In the genomic region with DNA sequence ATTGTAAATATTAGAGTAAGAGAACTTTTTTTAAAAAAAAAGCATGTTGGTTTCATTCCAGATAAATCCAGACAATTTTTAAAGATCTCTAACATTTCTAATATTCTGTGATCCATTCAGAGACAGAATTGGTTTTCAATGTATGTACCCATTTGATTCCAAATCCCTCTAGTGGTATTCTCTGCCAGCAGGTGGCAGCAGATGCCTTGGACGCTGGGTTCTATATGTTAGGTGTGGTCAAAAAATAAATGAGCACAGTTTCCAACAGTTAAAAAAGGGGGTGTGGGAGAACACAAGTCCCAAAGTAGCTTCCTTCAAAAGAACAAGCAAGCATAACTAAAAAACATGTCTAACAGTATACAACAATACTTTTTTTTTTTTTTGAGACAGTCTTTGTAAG, we compare ENCODE assay signal across 10 mouse cellular contexts. TPM values are rescaled to one million over a fixed set of nuclear protein-coding genes. Genes with fewer than 3 reads are reported as not detected.
A peak's percentile ranks its signal among the peaks of the same experiment; 100 is the strongest.
DNase-seq lines count a peak whose midpoint lies in the region; ATAC-seq lines count a peak whose summit lies in the region.
"Had no signal": no experiment of that assay in that cellular context is flagged by ENCODE, and none has a peak within 500 bp of the region (broad histone marks: within the 10 kb centered on the region; RNA-seq: fewer than 3 reads in every experiment).

No protein-coding gene starts in this region.

- no peak overlapping the region for H3K4me3 ChIP-seq in hindbrain, embryonic 10.5 days
- no peak overlapping the region for H3K4me3 ChIP-seq in hindbrain, embryonic 16.5 days (ENCODE audit: low read length)
- no peak overlapping the region for H3K4me3 ChIP-seq in forebrain, embryonic 16.5 days (replicated peaks; ENCODE audit: low read length)
- H3K4me3 ChIP-seq: embryonic facial prominence, embryonic 12.5 days; limb, embryonic 12.5 days had no signal

- H3K9me3 ChIP-seq in hindbrain, embryonic 10.5 days: no peaks in the 10 kb centered on the region
- no peaks in the 10 kb centered on the region for H3K9me3 ChIP-seq in hindbrain, embryonic 16.5 days (ENCODE audit: control insufficient read depth, low read length)
- no peaks in the 10 kb centered on the region for H3K9me3 ChIP-seq in forebrain, embryonic 16.5 days (ENCODE audit: control insufficient read depth, low read length)
- H3K9me3 ChIP-seq: embryonic facial prominence, embryonic 12.5 days; limb, embryonic 12.5 days had no signal

- H3K27me3 ChIP-seq in hindbrain, embryonic 10.5 days (ENCODE audit: insufficient read depth, poor library complexity, severe bottlenecking): no peaks in the 10 kb centered on the region
- H3K27me3 ChIP-seq in hindbrain, embryonic 16.5 days (replicated peaks; ENCODE audit: control insufficient read depth, insufficient read depth, low read length): no peaks in the 10 kb centered on the region
- no peaks in the 10 kb centered on the region for H3K27me3 ChIP-seq in forebrain, embryonic 16.5 days (replicated peaks; ENCODE audit: control insufficient read depth, insufficient read depth, low read length)
- H3K27me3 ChIP-seq: embryonic facial prominence, embryonic 12.5 days; limb, embryonic 12.5 days had no signal

- DNase-seq in hindbrain, embryonic 10.5 days (ENCODE audit: low spot score): peak; percentile 33
- peak; percentile 56 for DNase-seq in urinary bladder, postnatal 14 days (ENCODE audit: low spot score)
- DNase-seq in urinary bladder, postnatal 4 days (ENCODE audit: low spot score in 2 of 2): no peak
- peak; percentile 33 for DNase-seq in cerebellum, adult 8-10 months
- DNase-seq in left cerebral cortex, postnatal 10 days (ENCODE audit: extremely low spot score in 1 of 2, low spot score in 2 of 2): peak; percentile 43 to 48
- peak; percentile 70 to 78 for DNase-seq in right cerebral cortex, postnatal 10 days (ENCODE audit: low spot score in 2 of 2)

- peaks cover 44% of the 10 kb centered on the region for H3K4me1 ChIP-seq in hindbrain, embryonic 10.5 days (replicated peaks)
- peaks cover 14% of the 10 kb centered on the region for H3K4me1 ChIP-seq in hindbrain, embryonic 16.5 days (ENCODE audit: control insufficient read depth, insufficient read depth, low read depth, low read length)
- peaks cover 22% of the 10 kb centered on the region for H3K4me1 ChIP-seq in forebrain, embryonic 16.5 days (replicated peaks; ENCODE audit: control insufficient read depth, insufficient read depth, low read length)

- no peak overlapping the region for H3K27ac ChIP-seq in hindbrain, embryonic 10.5 days
- H3K27ac ChIP-seq in hindbrain, embryonic 16.5 days (ENCODE audit: low read depth, low read length): no peak overlapping the region
- no peak overlapping the region for H3K27ac ChIP-seq in forebrain, embryonic 16.5 days (ENCODE audit: low read length)
- H3K27ac ChIP-seq: embryonic facial prominence, embryonic 12.5 days; limb, embryonic 12.5 days had no signal

- H3K36me3 ChIP-seq in hindbrain, embryonic 10.5 days: no peaks in the 10 kb centered on the region
- H3K36me3 ChIP-seq in hindbrain, embryonic 16.5 days (ENCODE audit: control insufficient read depth, insufficient read depth, low read length): no peaks in the 10 kb centered on the region
- H3K36me3 ChIP-seq in forebrain, embryonic 16.5 days (ENCODE audit: control insufficient read depth, insufficient read depth): no peaks in the 10 kb centered on the region
- H3K36me3 ChIP-seq: embryonic facial prominence, embryonic 12.5 days; limb, embryonic 12.5 days had no signal

- intact Hi-C loops in left cerebral cortex, postnatal 10 days (cut with DNase I): no loop called here

- H3K4me2 ChIP-seq in hindbrain, embryonic 16.5 days (ENCODE audit: low read length): no peak overlapping the region
- H3K4me2 ChIP-seq in forebrain, embryonic 16.5 days (ENCODE audit: low read length): no peak overlapping the region
- H3K4me2 ChIP-seq: embryonic facial prominence, embryonic 12.5 days; limb, embryonic 12.5 days had no signal

- H3K9ac ChIP-seq in hindbrain, embryonic 16.5 days (ENCODE audit: low read depth, low read length): no peak overlapping the region
- H3K9ac ChIP-seq in forebrain, embryonic 16.5 days (replicated peaks; ENCODE audit: low read depth, low read length): no peak overlapping the region
- H3K9ac ChIP-seq: embryonic facial prominence, embryonic 12.5 days; limb, embryonic 12.5 days had no signal

- 8% methylated on average over 1 of the region's 1 CpGs for WGBS in hindbrain, embryonic 10.5 days
- WGBS in hindbrain, embryonic 16.5 days: 2% methylated on average over 1 of the region's 1 CpGs
- 5% methylated on average over 1 of the region's 1 CpGs for WGBS in forebrain, embryonic 16.5 days

- ATAC-seq in hindbrain, embryonic 16.5 days: no peak
- no peak for ATAC-seq in forebrain, embryonic 16.5 days

RNA-seq across cellular contexts. Expression of gene Kalrn, which starts 41.8 kb away (rescaled TPM):
- 14.2 and 16.6 TPM in 2 replicates for polyA plus RNA-seq in hindbrain, embryonic 10.5 days (2016; fragmentation: Nextera tagmentation; extraction: Ambion mirVana)
- 20.9 and 23.3 TPM in 2 replicates for polyA plus RNA-seq in hindbrain, embryonic 16.5 days (2015; fragmentation: Nextera tagmentation; extraction: Ambion mirVana)
- 100 to 1,000 TPM; 318 to 335 TPM for total RNA-seq in left cerebral cortex, postnatal 10 days (2021)
- 35.4 and 43.9 TPM in 2 replicates for polyA plus RNA-seq in forebrain, embryonic 16.5 days (2015; fragmentation: Nextera tagmentation; extraction: Ambion mirVana)

Comparison
In these comparisons a context has a peak if more than half of its experiments do, and no peak if none do; other contexts are left out.
1. DNase-seq: peak in hindbrain, embryonic 10.5 days (single experiment), urinary bladder, postnatal 14 days (single experiment), cerebellum, adult 8-10 months (single experiment), left cerebral cortex, postnatal 10 days (2 of 2) and right cerebral cortex, postnatal 10 days (2 of 2); none in urinary bladder, postnatal 4 days (0 of 2).